Mouse (Mus musculus): ENCODE data around the gene Pkp2. TPM values are rescaled to one million over a fixed set of nuclear protein-coding genes. Genes with fewer than 3 reads are reported as not detected.
"Not testable (repeated sequence)": the region's sequence is repeated elsewhere in the genome, so short reads cannot be mapped to it uniquely, and the experiment has no call there.

The Pkp2 gene
- total RNA-seq (2021): 10 to 100 TPM; 48.9 to 56.3 TPM
- long read RNA-seq, experiment 1, transcript Pkp2-201 (13 exons, 2,918 nt): major isoform, 32 of 41 reads
- long read RNA-seq, experiment 1, partial matches to known transcripts: 6 of 41 reads
- long read RNA-seq, experiment 1, other reads (novel, unspliced or antisense): 3 of 41 reads
- long read RNA-seq, experiment 2, transcript Pkp2-201 (13 exons, 2,918 nt): major isoform, 45 of 59 reads
- long read RNA-seq, experiment 2, partial matches to known transcripts: 3 of 59 reads
- long read RNA-seq, experiment 2, other reads (novel, unspliced or antisense): 9 of 59 reads

GRCm38 (mm10) chr16:16213079-16213760, at the start of gene Pkp2:
Pkp2 (plus strand) TSS chr16:16213318.
- Histone ChIP-seq H3K27ac (peak within 1 kb of the TSS; percentile 94), H3K4me3 (peak within 1 kb of the TSS; percentile 88)
- no peak for TF ChIP-seq CTCF (conservative IDR thresholded peaks at IDR 0.05)
- peak; percentile 48 to 64 for DNase-seq (ENCODE audit: low spot score in 2 of 2)

GRCm38 (mm10) chr16:16197374-16197773, 15.7 kb upstream of the Pkp2 start:
- no peak overlapping the region for H3K27ac ChIP-seq
- TF ChIP-seq CTCF (conservative IDR thresholded peaks at IDR 0.05): peak; percentile 35
- no peak overlapping the region for H3K4me3 ChIP-seq
- DNase-seq (ENCODE audit: low spot score in 2 of 2): no peak

GRCm38 (mm10) chr16:16201991-16202390, 11.1 kb upstream of the Pkp2 start:
- not testable (repeated sequence) for H3K4me3 ChIP-seq, H3K27ac ChIP-seq
- DNase-seq (ENCODE audit: low spot score in 2 of 2): peak; percentile 48 to 54
- peak; percentile 80 for TF ChIP-seq CTCF (conservative IDR thresholded peaks at IDR 0.05)

- no peak for DNase-seq (ENCODE audit: low spot score in 2 of 2)
- TF ChIP-seq CTCF (conservative IDR thresholded peaks at IDR 0.05): no peak
- Histone ChIP-seq H3K27ac (no peak overlapping the region), H3K4me3 (no peak overlapping the region)
These were observed 8.5 kb upstream of the Pkp2 start for GRCm38 (mm10) chr16:16204648-16205047.

- peak overlapping the region; percentile 88 for H3K4me3 ChIP-seq
- peak; percentile 44 to 58 for DNase-seq (ENCODE audit: low spot score in 2 of 2)
- TF ChIP-seq CTCF (conservative IDR thresholded peaks at IDR 0.05): no peak
- peak overlapping the region; percentile 94 for H3K27ac ChIP-seq
These were observed 417 bp upstream of the Pkp2 start for GRCm38 (mm10) chr16:16212723-16213078.

GRCm38 (mm10) chr16:16213761-16214305, 715 bp downstream of the Pkp2 start:
- Histone ChIP-seq H3K4me3 (peak overlapping the region; percentile 88), H3K27ac (peak overlapping the region; percentile 94)
- no peak for DNase-seq (ENCODE audit: low spot score in 2 of 2)
- no peak for TF ChIP-seq CTCF (conservative IDR thresholded peaks at IDR 0.05)

- DNase-seq (ENCODE audit: low spot score in 2 of 2): no peak
- Histone ChIP-seq H3K27ac (peak overlapping the region; percentile 94), H3K4me3 (peak overlapping the region; percentile 88)
- no peak for TF ChIP-seq CTCF (conservative IDR thresholded peaks at IDR 0.05)
These were observed 2.7 kb downstream of the Pkp2 start for GRCm38 (mm10) chr16:16215645-16216387.

GRCm38 (mm10) chr16:16216934-16217333, 3.8 kb downstream of the Pkp2 start:
- no peak for TF ChIP-seq CTCF (conservative IDR thresholded peaks at IDR 0.05)
- no peak for DNase-seq (ENCODE audit: low spot score in 2 of 2)
- Histone ChIP-seq H3K4me3 (peak overlapping the region; percentile 88; the same call in 1 of the 2 replicates), H3K27ac (peak overlapping the region; percentile 94)

- DNase-seq (ENCODE audit: low spot score in 2 of 2): no peak
- H3K27ac ChIP-seq: 0 out of 2 replicates have a peak overlapping the region, but pooled peaks have one; percentile 32
- no peak for TF ChIP-seq CTCF (conservative IDR thresholded peaks at IDR 0.05)
- H3K4me3 ChIP-seq: no peak overlapping the region
These were observed 6.7 kb downstream of the Pkp2 start for GRCm38 (mm10) chr16:16219835-16220234.

- Histone ChIP-seq H3K4me3 (no peak overlapping the region), H3K27ac (peak overlapping the region; percentile 64)
- no peak for TF ChIP-seq CTCF (conservative IDR thresholded peaks at IDR 0.05)
- no peak for DNase-seq (ENCODE audit: low spot score in 2 of 2)
These were observed 9.5 kb downstream of the Pkp2 start for GRCm38 (mm10) chr16:16222651-16223050.

- TF ChIP-seq CTCF (conservative IDR thresholded peaks at IDR 0.05): no peak
- DNase-seq (ENCODE audit: low spot score in 2 of 2): no peak
- Histone ChIP-seq H3K4me3 (no peak overlapping the region), H3K27ac (peak overlapping the region; percentile 64; the same call in 1 of the 2 replicates)
These were observed 11.4 kb downstream of the Pkp2 start for GRCm38 (mm10) chr16:16224506-16224924.

GRCm38 (mm10) chr16:16225828-16226227, 12.7 kb downstream of the Pkp2 start:
- DNase-seq (ENCODE audit: low spot score in 2 of 2): peak; percentile 37 to 51
- H3K4me3 ChIP-seq: peak overlapping the region; percentile 13; the same call in 1 of the 2 replicates
- TF ChIP-seq CTCF (conservative IDR thresholded peaks at IDR 0.05): no peak

GRCm38 (mm10) chr16:16230439-16230838, 17.3 kb downstream of the Pkp2 start:
- DNase-seq (ENCODE audit: low spot score in 2 of 2): no peak
- H3K27ac ChIP-seq: no peak overlapping the region
- H3K4me3 ChIP-seq: no peak overlapping the region
- TF ChIP-seq CTCF (conservative IDR thresholded peaks at IDR 0.05): no peak

More at GRCm38 (mm10) chr16:16225828-16226227, 12.7 kb downstream of the Pkp2 start:
- peak overlapping the region; percentile 65; the same call in 1 of the 2 replicates for H3K27ac ChIP-seq
